Mouse (Mus musculus): ENCODE results near the gene Phactr4.

DNA sequence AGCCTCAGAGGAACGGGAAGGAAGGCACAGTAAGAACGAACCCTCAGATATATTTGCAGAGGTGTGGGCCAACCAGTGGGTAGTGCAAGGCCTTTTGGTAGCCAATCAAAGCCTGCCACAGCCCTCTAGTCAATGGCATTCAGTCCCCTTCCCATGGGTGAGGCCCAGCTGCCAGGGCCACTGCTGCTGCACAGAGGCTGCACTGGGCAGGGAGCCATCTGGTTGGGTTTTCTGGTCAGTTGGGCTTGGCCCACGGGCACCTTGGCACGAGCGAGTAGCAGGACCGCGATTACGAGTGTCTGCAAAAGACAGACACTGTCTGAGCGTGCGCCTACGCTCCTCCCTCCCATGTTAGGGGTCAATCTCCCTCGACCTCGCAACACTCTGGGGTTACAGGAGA lies 83.3 kb downstream of the Phactr4 start:
- TF ChIP-seq CTCF (IDR thresholded peaks at IDR 0.05; ENCODE audit: borderline replicate concordance, extremely low read depth, insufficient read depth, insufficient read length) (no peak), POLR2A (IDR thresholded peaks at IDR 0.05; ENCODE audit: borderline replicate concordance, extremely low read depth, insufficient read depth, insufficient read length, poor library complexity, severe bottlenecking) (no peak)
